Mouse (Mus musculus) G1E (cell line): Measurements from ENCODE around the gene D930048N14Rik. TPM values are rescaled to one million over a fixed set of nuclear protein-coding genes. Genes with fewer than 3 reads are reported as not detected.
A peak's percentile ranks its signal among the peaks of the same experiment; 100 is the strongest.
"Not testable (repeated sequence)": the region's sequence is repeated elsewhere in the genome, so short reads cannot be mapped to it uniquely, and the experiment has no call there.

Experiments used
- ATAC-seq: 2 replicates; pipeline ENCODE4 v1.8.0; 2016; ENCODE audit warnings: mild to moderate bottlenecking; ENCODE audit not compliant: insufficient number of reproducible peaks, poor library complexity, low FRiP score, severe bottlenecking; ENCODE audit errors: extremely low read depth
- DNase-seq: peaks from one replicate; pipeline ENCODE4 v3.0.0; 2012; ENCODE audit warnings: low spot score
- H3K27me3 ChIP-seq: 2 replicates; pipeline ENCODE4 v1.6.1; 2012; ENCODE audit warnings: mild to moderate bottlenecking, low read length, inconsistent platforms; ENCODE audit not compliant: insufficient read depth
- H3K36me3 ChIP-seq: replicated peaks from 2 replicates; pipeline ENCODE3; 2012; ENCODE audit warnings: mild to moderate bottlenecking, inconsistent platforms
- H3K4me1 ChIP-seq: 2 replicates; pipeline ENCODE4 v1.6.1; 2012; ENCODE audit warnings: low read depth, low read length, inconsistent platforms, mixed read lengths; ENCODE audit not compliant: insufficient read depth
- H3K4me3 ChIP-seq: 2 replicates; pipeline ENCODE4 v1.5.1; 2012; ENCODE audit warnings: low read depth, mild to moderate bottlenecking, inconsistent platforms, low read length, moderate library complexity, mixed read lengths
- H3K9me3 ChIP-seq: replicated peaks from 2 replicates; pipeline ENCODE4 v1.6.1; 2012; ENCODE audit warnings: inconsistent platforms
- CTCF ChIP-seq: IDR thresholded peaks from 2 replicates; pipeline ENCODE4 v1.5.1; 2012; ENCODE audit warnings: low read depth, low read length, inconsistent platforms, mixed read lengths
- GATA1 ChIP-seq: IDR thresholded peaks from 2 replicates; pipeline ENCODE4 v1.6.1; 2012; ENCODE audit warnings: borderline replicate concordance, low read length, inconsistent platforms, mixed read lengths
- GATA2 ChIP-seq: IDR thresholded peaks from 2 replicates; pipeline ENCODE4 v1.6.1; 2012; ENCODE audit warnings: low read depth, low read length, inconsistent platforms, borderline replicate concordance
- POLR2AphosphoS5 ChIP-seq: IDR thresholded peaks from 2 replicates; pipeline ENCODE4 v1.6.1; 2012; ENCODE audit warnings: low read depth, low read length, inconsistent platforms; ENCODE audit not compliant: insufficient replicate concordance
- TAL1 ChIP-seq: conservative IDR thresholded peaks from 2 replicates; pipeline ENCODE4 v1.6.1; 2012; ENCODE audit warnings: low read depth, low read length, inconsistent platforms, mixed read lengths
- polyA plus RNA-seq: library from polyadenylated mRNA; stranded (reverse); fragments of >175 nt; gene quantifications from 2 replicates; pipeline ENCODE4 v1.2.3, GENCODE M21; 2012
- total RNA-seq, 2 experiments: library from RNA; stranded (forward) in 1 of 2; stranded (reverse) in 1 of 2; fragments of 200-1000 nt in 1 of 2; fragments of >200 nt in 1 of 2; fragmentation: Nextera tagmentation in 1 of 2; gene quantifications; 2 replicates each; pipeline ENCODE4 v1.2.3; 2014 to 2017

D930048N14Rik gene
- total and polyA plus RNA-seq, 3 experiments: 0.05 TPM; not detected in 2

- no peaks in the 10 kb centered on the region for H3K9me3 ChIP-seq
- ATAC-seq: peak; percentile 40; the same call in 1 of the 2 replicates
- peaks cover 40% of the 10 kb centered on the region for H3K4me1 ChIP-seq
- H3K36me3 ChIP-seq: peaks cover 18% of the 10 kb centered on the region
- no peak for DNase-seq
- peak overlapping the region; percentile 50; the same call in 1 of the 2 replicates for H3K4me3 ChIP-seq
- TF ChIP-seq CTCF (no peak), GATA1 (no peak), TAL1 (no peak), GATA2 (no peak), POLR2AphosphoS5 (no peak)
- no peaks in the 10 kb centered on the region for H3K27me3 ChIP-seq
Observed at GRCm38 (mm10) chr11:51609266-51609909, 41.4 kb upstream of the D930048N14Rik start.

GRCm38 (mm10) chr11:51609940-51610339 is 40.8 kb upstream of the D930048N14Rik start:
- Histone ChIP-seq H3K36me3 (peaks cover 12% of the 10 kb centered on the region), H3K4me3 (peak overlapping the region; percentile 50; the same call in 1 of the 2 replicates), H3K4me1 (peaks cover 40% of the 10 kb centered on the region)
- not testable (repeated sequence) for H3K27me3 ChIP-seq, ATAC-seq, DNase-seq, H3K9me3 ChIP-seq

GRCm38 (mm10) chr11:51614256-51614655 is 36.5 kb upstream of the D930048N14Rik start:
- Histone ChIP-seq H3K4me1 (peaks cover 46% of the 10 kb centered on the region), H3K9me3 (no peaks in the 10 kb centered on the region), H3K27me3 (no peaks in the 10 kb centered on the region), H3K4me3 (no peak overlapping the region), H3K36me3 (no peaks in the 10 kb centered on the region)
- TF ChIP-seq CTCF: no peak
- TF ChIP-seq GATA2: no peak
- TF ChIP-seq TAL1: no peak
- TF ChIP-seq POLR2AphosphoS5: no peak
- TF ChIP-seq GATA1: no peak
- DNase-seq: no peak
- ATAC-seq: no peak

GRCm38 (mm10) chr11:51615129-51615528 is 35.6 kb upstream of the D930048N14Rik start:
- no peak for DNase-seq
- H3K36me3 ChIP-seq: no peaks in the 10 kb centered on the region
- TF ChIP-seq GATA2 (no peak), GATA1 (no peak), POLR2AphosphoS5 (no peak)
- no peaks in the 10 kb centered on the region for H3K27me3 ChIP-seq
- H3K4me3 ChIP-seq: peak overlapping the region; percentile 69; the same call in 1 of the 2 replicates
- H3K4me1 ChIP-seq: peaks cover 39% of the 10 kb centered on the region
- no peak for ATAC-seq
- no peaks in the 10 kb centered on the region for H3K9me3 ChIP-seq

- TF ChIP-seq GATA1 (no peak), POLR2AphosphoS5 (no peak), GATA2 (no peak), CTCF (no peak), TAL1 (no peak)
- peak; percentile 72 for ATAC-seq
- DNase-seq: peak; percentile 85
- peaks cover 39% of the 10 kb centered on the region for H3K4me1 ChIP-seq
- H3K4me3 ChIP-seq: peak overlapping the region; percentile 69
- H3K36me3 ChIP-seq: peaks cover under 1% of the 10 kb centered on the region
- no peaks in the 10 kb centered on the region for H3K27me3 ChIP-seq
- H3K9me3 ChIP-seq: no peaks in the 10 kb centered on the region
Observed at GRCm38 (mm10) chr11:51615601-51616000, 35.2 kb upstream of the D930048N14Rik start.

- peak overlapping the region; percentile 69; the same call in 1 of the 2 replicates for H3K4me3 ChIP-seq
- not testable (repeated sequence) for H3K9me3 ChIP-seq, ATAC-seq, H3K36me3 ChIP-seq, H3K27me3 ChIP-seq, DNase-seq
- H3K4me1 ChIP-seq: peaks cover 41% of the 10 kb centered on the region
Observed at GRCm38 (mm10) chr11:51616113-51616512, 34.6 kb upstream of the D930048N14Rik start.

GRCm38 (mm10) chr11:51617693-51618092 is 33.1 kb upstream of the D930048N14Rik start:
- no peaks in the 10 kb centered on the region for H3K9me3 ChIP-seq
- ATAC-seq: no peak
- no peak overlapping the region for H3K4me3 ChIP-seq
- H3K4me1 ChIP-seq: peaks cover 57% of the 10 kb centered on the region
- no peaks in the 10 kb centered on the region for H3K27me3 ChIP-seq
- TF ChIP-seq CTCF (peak; percentile 80), POLR2AphosphoS5 (no peak)
- H3K36me3 ChIP-seq: peaks cover 21% of the 10 kb centered on the region
- DNase-seq: peak; percentile 54
